Mouse (Mus musculus) telencephalon, adult 2 months (tissue): ENCODE data around the gene Ccdc78.
A peak's percentile ranks its signal among the peaks of the same experiment; 100 is the strongest.

ENCODE experiments used
- DNase-seq: peaks from one replicate; pipeline ENCODE4 v3.0.0-alpha.2; 2011; ENCODE audit warnings: low read depth, low spot score

The Ccdc78 gene

DNA sequence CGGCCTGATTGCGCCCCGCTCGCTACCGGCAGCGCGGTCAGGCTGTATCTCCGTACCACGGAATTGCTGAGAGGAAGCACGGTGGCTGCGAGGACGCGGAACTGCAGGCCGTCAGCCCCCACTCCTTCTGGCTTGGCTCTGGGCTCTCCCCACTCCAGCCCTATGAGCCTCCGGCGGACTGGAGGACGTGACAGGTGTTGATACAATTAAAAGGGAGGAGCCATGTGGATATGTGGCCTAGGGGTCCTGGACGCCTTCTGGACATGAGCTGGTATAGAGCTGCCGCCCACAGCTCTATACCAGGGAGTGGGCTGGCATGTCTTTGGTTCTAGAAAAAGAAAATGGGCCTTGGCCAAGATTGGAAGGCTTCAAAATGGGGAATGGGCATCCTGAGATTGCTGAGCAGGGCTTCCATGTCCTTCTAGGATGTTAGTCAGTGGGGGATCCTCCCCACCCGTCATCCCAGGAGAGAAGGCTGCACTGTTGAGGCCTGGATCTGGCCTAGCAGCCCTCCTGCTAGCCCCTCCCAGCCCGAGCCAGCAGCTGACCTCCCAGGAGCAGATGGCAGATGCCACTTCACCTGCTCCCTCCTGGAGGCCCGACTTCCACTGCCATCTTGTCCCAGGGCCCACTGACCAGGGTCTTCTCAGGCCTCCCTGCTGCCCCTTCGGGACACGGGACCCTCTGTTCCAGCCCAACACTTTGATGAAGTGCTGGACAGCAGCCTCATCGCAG, 23.4 kb downstream of the Ccdc78 start:
- DNase-seq, result no peak

DNA sequence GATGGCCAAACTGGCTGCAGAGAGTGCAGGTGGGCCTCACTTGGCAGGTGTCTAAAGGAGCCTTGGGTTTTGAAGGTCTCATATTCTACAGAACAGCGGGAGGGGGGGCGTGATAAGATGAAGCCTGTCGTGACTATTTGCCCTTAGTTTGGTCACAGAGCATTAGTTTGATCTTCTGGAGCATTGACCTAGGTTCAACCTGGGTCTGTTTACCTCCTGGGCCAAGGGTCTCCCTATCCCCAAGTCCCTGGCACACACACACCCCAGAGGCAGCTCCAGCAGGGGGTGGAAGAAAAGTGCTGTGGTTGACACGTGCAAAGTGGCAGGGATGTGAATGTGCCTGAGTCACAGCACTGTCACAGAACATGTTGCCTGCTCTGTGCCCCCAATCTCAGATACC, 24.5 kb downstream of the Ccdc78 start:
- DNase-seq, result no peak

DNA sequence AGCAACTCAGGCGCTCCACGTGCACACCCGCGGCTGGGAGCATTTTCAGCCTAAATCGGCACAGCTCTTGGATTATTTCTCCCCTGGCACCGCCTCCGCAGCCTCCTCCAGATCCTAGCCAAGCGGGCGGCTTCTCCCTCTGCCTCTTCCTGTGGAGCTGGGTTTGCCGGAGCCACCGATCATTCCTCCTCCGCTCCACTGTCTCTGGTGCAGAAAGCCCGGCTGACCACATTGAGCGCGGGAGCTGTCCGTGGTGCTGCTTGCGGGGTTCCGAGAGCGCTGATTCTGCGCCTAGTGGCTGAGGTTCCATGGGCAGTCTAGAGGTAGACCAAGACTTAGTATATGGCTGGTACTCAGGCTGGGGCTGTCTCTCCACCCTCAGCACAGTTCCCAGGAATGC, 27.1 kb downstream of the Ccdc78 start:
- peak; percentile 90 for DNase-seq

DNA sequence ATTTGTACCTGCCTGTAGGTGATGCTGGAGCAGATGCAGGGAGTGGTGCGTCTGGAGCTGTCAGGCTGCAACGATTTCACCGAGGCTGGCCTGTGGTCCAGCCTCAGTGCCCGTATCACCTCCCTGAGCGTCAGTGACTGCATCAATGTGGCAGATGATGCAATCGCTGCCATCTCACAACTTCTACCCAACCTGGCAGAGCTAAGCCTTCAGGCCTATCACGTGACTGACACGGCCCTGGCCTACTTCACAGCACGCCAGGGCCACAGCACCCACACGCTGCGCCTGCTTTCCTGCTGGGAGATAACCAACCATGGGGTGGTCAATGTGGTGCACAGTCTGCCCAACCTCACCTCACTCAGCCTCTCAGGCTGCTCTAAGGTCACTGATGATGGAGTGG, 31.3 kb downstream of the Ccdc78 start:
- no peak for DNase-seq

DNA sequence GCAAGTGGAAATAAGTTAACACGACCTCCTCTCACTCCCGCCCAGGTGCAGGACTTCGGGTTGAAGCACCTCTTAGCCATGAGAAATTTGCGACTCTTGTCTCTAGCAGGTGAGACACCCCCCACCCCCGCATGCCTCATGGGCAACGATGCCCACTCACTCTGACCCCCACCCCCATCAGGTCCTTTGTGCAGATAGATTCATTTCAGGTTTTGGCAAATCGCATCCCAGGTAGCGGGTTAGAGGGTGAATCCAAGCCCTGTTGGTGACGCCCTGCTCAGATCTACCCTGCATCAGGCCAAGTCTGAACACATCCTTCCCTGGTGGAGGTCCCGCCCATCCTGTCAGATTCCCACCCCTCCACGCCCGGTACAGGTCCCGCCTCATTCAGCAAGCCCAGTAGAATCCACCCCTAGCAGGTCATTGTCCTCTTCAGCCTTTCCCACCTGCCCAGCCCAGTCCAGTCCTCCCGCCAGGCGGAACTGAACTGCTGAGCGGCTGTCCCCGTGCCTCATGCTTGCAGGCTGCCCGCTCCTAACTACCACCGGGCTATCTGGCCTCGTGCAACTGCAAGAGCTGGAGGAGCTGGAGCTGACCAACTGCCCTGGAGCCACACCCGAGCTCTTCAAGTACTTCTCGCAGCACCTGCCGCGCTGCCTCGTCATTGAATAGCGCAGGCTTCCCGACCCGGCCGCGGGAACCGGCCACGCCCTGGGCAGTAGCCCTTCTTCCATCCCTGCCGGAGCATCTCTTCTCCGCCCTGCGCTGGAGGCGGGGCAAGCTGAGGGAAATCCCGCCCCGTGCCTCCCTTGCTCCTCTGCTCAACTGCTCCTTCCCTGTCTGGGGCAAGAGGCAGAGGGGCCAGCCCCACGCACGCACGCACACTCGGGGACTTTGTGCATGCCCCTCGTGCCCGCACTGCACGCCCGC, 32.7 kb downstream of the Ccdc78 start:
- DNase-seq, result no peak

DNA sequence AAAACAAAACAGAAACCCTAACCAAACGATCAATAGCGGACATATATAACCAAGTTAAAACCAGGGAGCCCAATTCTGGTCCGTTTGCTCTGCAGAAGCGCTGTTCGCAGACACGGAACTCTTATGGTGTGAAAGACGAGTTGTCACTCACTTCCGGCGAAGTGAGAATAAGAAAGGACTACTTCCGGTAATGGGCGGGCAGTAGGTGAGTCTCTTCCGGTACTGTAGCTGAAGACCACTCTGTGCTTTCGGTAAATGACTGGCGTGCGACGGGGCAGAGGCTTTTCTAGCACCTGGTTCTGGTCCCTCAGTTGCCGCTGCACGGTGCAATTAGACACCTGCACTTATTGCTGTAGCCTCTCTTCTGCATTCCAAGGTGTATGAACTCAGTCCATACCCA, 37.1 kb downstream of the Ccdc78 start, which contains the start of gene Wdr24:
Gene Wdr24, plus strand, starts transcription at position 176 of the 400 bp plus-strand sequence.
- DNase-seq, result peak; percentile 94

DNA sequence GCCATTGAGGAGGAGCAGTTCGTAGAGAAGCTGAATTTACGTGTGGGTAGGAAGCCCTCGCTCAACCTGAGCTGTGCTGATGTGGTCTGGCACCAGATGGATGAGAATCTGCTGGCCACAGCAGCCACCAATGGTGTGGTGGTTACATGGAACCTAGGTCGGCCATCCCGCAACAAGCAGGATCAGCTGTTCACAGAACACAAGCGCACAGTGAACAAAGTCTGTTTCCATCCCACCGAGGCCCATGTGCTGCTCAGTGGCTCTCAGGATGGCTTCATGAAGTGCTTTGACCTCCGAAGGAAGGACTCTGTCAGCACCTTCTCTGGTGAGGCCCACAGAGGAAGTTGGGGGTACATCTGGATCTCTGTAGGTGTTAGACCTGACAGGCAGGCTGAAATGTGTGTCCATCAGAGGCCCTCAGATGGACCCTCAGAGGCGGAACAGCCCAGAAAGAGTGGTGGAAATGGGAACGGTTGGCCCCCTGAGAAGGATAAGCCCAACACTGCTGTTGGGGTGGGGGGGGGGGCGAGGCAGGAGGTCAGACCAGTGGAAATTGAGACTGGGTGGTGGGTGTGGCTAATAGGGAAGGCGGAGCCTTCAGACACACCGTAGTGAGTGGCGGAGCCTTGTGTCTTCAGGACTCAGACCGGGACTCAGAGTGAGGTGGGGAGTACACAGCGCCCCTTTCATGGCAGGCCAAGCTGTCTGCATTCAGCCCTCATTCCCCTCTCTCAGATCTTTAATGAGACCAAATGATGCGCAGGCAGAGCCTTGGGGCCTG, 38.2 kb downstream of the Ccdc78 start:
- no peak for DNase-seq

DNA sequence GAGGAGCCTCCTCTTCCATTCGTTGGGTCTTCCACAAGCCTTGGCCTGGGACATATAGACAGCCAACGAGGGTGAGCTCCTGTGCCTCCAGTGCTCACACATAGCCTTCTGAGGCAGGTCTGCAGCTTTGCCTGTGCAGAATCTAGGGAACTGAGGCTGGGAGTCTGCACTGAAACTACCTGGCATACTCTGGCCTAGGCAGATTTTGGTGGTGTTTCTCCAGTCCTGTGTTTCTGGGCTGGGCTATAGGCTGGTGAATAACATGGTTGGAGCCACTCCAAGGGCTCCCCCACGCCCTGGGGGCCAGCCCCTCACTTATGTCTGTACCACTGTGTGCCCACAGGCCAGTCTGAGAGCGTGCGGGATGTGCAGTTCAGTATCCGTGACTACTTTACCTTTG, 38.9 kb downstream of the Ccdc78 start:
- no peak for DNase-seq

DNA sequence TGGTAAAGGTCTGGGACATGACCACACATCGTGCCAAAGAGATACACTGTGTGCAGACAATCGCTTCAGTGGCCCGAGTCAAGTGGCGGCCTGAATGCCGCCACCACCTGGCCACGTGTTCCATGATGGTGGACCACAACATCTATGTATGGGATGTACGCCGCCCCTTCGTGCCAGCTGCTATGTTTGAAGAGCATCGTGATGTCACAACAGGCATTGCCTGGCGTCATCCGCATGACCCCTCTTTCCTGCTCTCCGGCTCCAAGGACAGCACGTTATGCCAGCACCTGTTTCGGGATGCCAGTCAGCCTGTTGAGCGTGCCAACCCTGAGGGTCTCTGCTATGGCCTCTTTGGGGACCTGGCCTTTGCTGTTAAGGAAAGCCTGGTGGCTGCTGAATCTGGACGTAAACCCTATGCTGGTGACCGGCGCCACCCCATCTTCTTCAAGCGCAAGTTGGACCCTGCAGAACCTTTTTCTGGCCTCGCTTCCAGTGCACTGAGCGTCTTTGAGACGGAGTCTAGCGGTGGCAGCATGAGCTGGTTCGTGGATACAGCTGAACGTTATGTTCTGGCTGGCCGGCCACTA, 39.7 kb downstream of the Ccdc78 start:
- no peak for DNase-seq

DNA sequence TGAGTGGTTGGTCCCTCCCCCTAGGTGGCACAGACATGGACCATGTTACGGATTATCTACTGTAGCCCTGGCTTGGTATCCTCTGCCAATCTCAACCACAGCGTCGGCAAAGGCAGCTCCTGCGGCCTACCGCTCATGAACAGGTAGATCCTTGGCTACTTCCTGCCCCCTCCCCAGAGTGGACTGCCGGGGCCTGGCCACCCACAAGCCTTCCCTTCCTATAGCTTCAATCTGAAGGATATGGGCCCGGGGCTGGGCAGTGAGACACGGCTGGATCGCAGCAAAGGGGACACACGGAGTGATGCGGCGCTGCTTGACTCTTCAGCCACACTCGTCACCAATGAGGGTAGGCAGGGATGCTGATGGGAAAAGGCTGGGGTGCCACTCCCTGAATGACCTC, 40.6 kb downstream of the Ccdc78 start:
- DNase-seq, result no peak

DNA sequence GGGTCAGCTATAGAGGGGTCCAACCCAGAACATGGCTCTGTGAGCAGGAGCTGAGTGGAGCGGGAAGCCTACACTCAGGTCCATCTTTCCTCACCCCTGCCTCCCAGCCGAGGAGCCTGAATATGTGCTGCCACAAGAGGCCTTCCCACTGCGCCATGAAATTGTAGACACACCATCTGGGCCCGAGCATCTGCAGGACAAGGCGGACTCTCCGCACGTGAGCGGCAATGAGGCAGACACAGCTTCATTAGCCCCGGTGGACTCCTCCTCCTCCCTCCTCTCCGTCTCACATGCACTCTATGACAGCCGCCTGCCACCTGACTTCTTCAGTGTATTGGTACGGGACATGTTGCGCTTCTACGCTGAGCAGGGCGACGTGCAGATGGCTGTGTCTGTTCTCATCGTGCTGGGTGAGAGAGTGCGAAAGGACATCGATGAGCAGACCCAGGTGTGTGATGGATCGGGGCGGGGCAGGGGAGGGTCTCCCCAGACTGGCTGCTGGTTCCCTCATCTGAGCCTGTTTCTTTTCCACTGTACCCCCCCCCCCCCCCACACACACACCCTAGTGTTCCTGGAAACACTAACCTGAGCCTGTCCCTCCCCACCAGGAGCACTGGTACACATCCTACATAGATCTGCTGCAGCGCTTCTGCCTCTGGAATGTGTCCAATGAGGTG, 41.3 kb downstream of the Ccdc78 start:
- no peak for DNase-seq

DNA sequence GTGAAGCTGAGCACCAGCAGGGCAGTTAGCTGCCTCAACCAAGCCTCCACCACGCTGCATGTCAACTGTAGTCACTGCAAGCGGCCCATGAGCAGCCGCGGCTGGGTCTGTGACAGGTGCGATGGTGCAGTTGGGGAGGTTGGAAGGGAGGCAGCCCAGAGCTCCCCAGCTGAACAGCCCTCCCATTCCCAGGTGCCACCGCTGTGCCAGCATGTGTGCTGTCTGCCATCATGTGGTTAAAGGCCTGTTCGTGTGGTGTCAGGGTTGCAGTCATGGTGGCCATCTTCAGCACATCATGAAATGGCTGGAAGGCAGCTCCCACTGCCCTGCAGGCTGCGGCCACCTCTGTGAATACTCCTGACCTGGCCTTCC, 41.8 kb downstream of the Ccdc78 start:
- no peak for DNase-seq

DNA sequence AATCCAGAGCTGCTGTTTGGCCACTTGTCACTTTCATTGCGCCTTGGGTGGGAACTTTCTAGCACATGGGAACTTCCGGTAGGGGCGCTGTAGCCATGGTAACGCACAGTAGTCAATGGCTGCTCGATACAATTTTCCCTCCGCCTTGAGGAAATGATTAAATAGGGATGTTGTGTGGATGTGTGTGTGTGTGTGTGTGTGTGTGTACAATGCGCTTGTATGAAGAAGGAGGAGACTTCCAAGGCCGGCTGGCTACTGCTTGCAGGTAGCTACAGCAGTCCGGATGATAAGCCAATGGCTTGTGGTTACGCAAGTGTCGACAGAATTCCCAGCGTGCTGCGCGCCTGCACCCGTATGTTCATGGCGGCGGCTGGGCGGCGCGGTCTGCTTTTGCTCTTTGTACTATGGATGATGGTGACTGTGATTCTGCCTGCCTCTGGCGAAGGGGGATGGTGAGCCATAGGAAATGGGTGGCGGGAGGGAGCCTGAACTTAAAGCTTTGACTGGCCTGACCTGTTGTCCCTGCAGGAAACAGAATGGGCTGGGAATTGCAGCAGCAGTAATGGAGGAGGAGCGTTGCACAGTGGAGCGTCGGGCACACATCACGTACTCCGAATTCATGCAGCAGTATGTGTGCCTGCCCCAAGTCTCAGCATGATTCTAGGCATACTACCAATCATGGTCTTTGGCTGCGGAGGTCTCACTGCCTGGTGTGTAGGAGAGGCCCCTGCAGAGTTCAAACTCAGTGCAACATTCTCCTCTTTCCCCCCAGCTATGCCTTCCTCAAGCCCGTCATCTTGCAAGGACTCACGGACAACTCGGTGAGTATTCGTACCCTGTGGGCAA, 42.6 kb downstream of the Ccdc78 start, which contains the start of gene Jmjd8:
Gene Jmjd8, plus strand, starts transcription at position 156 of the 846 bp plus-strand sequence.
- DNase-seq, result peak; percentile 89

DNA sequence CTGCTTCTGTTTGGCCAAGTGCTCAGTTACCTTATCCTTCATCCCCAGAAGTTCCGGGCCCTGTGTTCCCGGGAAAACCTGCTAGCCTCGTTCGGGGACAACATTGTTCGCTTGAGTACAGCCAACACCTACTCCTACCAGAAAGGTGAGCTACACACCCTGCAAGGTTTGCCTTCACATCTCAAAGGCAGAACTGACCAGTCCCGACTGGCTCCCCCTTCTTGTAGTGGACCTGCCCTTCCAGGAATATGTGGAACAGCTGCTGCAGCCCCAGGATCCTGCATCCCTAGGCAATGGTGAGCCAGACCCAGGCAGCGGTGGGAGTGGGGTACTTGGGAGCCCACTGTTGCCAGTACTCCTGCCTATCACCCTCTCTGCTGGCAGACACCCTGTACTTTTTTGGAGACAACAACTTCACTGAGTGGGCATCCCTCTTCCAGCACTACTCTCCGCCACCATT, 43.2 kb downstream of the Ccdc78 start:
- no peak for DNase-seq

DNA sequence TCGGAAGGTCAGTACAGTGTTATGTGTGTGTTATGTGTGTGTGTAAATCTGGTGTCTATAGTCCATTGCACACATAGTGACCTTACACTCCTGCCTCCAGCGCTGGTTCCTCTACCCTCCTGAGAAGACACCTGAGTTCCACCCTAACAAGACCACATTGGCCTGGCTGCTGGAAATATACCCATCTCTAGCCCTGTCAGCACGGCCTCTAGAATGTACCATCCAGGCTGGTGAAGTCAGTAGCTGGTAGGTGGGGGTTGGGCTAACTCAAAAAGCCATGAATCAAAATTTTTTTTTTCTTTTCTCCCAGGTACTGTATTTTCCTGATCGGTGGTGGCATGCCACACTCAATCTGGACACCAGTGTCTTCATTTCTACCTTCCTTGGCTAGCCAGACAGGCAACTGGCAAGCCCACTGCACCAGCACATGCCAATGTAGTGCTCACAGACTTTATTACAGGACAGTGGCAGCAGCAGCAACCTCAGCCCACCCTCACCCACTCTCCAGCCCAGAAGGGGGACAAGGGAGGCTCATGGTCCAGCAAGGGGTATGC, 43.9 kb downstream of the Ccdc78 start:
- no peak for DNase-seq

DNA sequence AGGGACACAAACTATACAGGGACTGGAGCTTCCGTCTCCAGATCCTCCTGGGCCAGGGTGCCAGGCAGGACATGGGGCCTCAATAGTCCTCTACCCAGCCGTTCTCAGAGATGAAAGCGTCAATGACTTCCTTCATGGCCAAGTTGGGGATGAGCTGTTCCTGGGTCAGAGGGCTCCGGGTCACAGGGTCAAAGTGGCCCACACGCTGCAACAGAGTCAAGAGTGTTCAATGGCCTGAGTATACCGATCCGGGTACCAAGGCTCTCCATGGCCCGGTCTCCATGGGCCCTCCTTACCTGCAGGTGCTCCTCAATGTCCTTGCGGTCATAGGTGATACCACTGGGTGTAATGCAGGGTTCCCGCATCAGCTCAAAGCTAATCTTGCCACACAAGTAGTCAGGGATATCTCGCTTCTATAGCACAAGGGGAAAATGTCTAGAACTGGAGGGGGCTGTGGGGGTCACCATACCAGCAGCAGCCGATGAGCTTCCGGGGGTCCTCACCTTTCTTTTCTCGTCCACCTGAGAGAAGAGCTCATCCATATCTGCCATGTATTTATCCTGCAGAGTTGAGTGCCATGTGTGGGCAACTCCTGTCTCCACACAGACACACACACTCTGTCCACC, 44.5 kb downstream of the Ccdc78 start:
- DNase-seq, result no peak

DNA sequence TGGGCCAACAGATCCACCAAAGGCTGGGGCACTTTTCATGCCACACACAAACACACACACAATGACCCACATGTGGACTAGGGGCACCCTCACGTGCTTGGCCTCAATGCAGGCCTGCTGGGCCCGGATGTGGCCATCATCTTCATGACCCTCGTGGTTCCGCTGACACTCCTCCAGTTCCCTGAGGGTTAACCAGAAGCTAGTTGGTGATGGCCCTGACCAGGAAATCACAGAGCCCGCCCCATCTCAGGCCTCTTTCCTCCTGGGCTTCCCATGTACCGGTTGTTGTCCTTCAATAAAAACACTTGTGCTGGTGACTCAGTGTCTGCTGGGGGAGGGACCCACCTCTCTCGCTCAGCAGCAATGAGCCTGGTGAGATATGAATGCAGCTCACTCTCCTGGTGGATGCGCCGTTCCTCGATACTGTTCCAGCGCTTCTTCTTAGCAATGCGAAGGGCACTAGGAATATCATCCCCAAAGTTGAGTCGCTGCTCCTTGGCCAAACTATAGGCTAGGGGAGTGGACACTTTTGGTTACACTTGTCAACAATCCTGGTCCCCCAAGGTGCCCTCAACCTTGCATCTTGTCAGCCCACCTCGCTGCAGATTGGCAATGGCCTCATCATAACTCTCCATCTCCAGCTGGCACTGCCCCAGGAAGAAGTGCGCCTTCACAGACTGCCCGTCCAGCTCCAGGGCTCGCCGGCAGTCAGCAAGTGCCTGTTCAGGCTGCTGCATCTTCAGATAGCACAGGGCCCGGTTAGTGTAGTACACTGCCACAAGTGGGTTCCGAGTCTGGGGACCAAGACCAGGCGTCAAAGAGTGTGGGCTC, 45.3 kb downstream of the Ccdc78 start:
- DNase-seq, result no peak
